Mouse (Mus musculus) lung, postnatal 14 days (tissue): ENCODE results near the gene Ppp4r3b.

Experiments used
- DNase-seq: peaks from one replicate; pipeline ENCODE4 v3.0.0; 2021

The Ppp4r3b gene

DNA sequence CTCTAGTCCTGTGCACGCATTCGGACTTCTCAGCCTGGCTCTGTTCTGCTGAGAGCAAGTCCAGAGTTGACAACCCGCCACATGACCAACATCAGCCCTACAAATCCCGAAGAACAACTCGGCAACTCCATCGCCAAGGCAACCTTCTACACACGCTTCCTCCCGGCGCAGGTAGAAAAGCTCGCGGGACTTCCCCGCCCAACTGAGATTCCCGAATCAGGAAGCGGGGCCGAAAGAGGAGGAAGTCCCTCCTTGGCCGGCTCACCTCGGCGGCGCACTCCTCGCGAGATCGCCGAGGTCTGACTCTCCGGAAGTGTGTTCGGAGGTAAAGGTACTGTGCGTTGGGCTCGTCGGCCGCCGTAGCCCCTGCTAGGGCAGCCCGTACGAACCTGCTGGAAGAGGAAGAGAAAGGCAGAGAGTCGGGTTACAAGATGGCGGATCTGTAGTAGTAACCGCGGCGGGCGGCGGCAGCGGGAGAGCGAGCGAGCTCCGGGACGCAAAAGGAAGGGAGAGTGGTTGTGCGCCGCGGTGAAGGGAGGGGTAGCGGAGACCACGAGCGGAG lies at the start of gene Ppp4r3b:
Gene Ppp4r3b, plus strand, starts transcription at position 328 of the 562 bp plus-strand sequence.
- DNase-seq, result peak; percentile 96

DNA sequence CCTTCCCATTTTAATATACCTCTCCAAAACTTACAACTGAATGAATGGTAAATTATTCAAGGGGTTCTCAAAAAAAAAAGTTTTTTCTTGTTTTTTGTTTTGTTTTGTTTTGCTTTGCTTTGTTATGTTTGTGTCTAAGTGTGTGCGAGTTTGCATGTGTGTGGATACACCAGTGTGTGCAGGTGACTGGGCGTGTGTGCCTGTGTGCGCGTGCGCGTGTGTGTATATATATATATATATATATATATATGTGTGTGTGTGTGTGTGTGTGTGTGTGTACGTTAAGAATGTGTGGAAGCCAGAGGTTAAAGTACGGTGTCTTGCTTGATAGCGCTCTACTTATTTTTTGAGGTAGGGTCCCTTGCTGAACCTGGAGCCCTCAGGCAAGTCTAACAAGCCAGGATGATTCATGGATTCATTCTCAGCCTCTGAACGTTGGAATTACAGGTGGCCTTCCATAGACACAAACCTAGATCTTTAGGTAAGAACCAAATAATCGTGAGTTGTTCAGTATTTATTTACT lies 42.8 kb upstream of the Ppp4r3b start:
- no peak for DNase-seq

DNA sequence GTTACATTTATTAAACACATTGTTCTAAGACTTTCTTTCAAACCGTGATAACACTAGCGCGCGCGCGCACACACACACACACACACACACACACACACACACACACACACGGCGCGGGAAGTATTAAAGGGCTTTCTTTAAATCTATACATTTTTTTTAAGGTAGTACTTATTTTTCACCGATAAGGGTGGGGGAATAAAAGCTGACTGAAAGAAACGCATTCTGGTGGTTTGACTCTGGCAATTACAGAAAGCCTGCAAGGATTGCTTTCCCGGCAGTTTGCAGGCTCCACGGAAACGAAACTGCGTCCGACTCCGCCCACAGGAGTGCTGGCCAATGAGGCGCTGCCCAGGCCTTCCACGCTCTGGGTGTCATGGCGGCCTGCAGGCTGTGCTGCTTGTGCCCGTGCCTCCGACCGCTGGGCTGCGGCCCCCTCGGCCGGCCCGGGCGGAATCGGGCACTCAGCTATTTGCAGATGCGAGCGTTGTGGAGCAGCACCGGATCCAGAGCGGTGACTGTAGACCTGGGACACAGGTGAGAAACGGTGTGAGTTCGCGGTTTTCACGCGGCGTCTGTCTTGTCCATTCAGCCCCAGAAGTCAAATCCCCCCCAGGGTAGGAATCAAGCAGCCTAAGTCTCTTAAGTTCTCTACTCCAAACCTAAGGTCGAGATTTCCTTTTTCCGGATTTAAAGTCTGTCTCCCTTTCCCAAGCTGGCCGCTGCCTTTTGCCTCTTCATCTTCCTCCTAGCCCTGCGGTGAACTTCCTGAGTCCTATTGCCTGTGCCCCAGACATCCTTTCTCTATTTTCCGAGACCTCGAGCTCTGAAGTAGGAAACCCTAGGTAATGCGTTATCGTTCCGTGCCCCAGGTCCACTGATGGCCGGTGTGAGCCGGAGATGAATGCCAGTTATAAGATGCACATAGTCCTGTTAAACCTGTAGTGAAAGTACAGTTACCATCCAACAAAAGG lies 42.0 kb upstream of the Ppp4r3b start, which contains the start of gene Pnpt1:
Gene Pnpt1, plus strand, starts transcription at position 360 of the 971 bp plus-strand sequence.
- peak; percentile 92 for DNase-seq

DNA sequence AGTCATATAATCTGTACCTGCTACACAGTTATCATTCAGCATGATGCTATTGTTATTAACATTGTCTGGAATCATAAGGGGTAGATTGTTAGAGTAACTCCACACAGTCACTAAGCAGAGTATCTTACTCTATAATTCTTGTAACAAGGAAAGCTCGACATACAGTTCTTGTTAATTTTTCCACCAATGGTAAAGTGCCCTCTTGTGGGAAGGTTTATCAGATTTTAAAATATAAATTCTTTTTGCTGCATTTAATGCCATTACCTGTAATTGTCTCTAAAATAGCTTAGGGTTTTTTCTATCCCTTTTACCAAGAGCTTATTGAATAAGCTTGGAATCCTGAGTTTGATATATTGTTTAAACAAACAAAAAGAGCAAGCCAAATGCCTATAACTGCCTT lies 32.0 kb upstream of the Ppp4r3b start:
- DNase-seq, result no peak

DNA sequence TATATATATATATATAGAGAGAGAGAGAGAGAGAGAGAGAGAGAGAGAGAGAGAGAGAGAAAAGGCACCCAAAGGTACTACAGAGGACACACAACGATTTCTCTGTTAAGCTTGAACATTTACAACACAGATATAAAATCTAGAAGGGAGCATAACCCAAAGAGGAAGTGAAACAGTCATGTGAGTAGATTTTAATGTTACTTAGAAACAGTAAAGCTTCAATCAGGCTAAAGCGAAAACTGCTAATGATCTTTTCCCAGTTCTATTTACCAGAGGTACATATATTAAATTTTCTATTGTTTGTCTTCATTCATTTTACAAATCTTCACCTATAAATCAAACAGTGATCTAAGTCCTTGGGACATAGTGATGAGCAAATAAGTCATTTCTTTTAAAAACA lies 23.8 kb upstream of the Ppp4r3b start:
- DNase-seq, result no peak

DNA sequence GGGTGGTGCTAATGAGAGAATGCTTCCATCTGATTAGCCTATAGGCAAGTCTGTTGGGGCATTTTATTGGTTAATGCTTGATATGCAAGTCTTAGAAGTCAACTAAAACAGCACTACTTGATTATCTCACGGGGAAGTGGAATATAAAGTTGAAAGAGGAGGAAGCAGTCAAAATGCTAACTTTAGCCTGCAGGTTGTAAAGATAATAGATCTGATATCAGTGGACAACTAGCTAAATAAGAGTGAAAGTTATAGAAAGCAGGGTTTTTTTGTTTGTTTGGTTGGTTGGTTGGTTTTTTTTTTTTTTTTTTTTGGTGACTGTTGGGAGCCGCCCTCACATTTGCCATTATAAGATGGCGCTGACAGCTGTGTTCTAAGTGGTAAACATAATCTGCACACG lies 9.1 kb upstream of the Ppp4r3b start:
- no peak for DNase-seq

DNA sequence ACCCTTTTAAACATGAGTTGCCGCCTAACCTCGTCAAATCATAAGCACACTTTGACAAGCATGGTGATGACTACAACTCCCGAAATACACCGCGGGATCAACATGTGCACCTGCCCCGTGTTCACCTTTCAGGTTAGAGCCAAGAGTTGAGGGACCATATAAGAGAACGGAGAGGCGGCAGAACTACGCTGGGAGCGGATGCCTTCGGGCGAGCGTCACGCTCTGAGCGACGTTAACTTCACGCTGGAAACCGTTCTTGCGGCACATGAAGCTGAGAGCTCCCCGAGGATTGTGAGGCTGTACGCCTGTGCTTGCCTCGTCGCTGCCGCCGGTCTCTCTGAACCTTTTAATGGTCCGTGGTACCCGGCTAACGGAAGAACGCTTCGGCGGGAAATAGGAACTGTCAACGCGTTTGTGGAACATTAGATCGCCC lies 715 bp upstream of the Ppp4r3b start:
- peak; percentile 39 for DNase-seq

DNA sequence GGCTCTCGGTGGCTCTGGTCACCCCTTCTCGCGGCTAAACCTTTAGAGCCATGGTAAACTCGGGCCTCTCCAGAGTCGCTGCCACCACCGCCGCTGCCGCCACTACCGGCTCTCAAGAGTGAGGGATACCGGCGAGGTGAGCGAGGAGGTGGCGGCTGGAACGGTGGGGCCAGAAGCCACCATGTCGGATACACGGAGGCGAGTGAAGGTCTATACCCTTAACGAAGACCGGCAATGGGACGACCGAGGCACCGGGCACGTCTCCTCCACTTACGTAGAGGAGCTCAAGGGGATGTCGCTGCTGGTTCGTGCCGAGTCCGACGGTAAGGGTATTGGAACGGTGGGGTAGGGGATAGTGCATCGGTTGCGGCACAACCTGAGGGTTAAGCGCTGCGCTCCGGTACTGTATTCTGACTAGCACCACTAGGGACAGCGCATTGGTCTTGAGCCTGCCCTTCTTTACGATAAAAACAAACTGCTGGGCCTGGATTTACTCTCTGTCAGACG lies 488 bp downstream of the Ppp4r3b start:
- peak; percentile 51 for DNase-seq

DNA sequence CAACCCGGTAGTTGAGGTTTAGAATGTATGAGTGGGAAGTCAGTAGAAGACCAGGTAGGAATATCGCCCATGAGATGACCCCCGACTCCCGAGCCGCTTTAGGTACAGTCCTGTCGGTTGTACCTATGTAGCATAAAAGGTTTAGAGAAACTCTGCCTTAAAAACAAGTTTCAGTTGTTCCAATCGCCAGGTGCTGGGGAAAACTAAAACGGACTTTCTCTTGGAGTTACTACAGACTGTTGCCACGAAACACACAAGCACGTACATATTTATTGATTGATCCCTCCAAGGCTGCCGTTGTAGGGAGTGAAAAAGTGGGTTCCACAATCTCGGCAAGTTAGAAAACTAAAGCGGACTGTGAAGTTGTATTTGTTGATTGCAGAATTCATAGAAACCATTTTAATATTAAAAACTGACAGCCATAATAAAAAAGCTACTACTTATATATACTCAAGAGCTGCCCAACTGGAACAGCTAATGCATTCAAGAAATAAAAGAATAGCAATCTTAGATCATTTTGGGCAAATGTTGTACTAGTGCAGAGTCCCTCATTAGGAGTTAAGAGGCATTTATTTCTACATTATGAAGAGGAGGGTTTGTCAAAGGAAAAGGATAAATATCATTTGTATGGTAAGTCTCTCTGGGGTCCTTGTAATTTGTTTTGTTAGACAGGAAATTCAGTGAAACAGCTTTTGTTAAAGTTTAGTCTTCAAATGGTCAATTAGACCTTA lies 1.2 kb downstream of the Ppp4r3b start:
- no peak for DNase-seq

DNA sequence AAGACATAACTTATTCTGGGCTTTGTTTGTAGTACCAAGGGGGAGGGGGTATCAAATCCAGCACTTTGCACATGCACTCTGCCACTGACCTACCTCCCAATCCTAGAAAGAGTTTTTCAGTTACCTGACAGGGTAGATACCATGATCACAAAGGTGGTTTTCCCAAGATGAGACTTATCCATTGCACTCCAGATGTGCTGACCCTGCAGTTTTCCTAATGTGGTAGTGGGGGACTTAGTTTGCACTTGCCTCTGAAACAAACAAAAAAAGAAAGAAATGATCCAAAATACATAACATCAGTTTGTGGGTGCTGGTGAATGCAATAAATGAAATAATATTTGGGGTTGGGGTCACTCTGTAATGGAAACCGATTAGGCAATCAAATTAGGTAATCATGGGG lies 6.6 kb downstream of the Ppp4r3b start:
- DNase-seq, result no peak

DNA sequence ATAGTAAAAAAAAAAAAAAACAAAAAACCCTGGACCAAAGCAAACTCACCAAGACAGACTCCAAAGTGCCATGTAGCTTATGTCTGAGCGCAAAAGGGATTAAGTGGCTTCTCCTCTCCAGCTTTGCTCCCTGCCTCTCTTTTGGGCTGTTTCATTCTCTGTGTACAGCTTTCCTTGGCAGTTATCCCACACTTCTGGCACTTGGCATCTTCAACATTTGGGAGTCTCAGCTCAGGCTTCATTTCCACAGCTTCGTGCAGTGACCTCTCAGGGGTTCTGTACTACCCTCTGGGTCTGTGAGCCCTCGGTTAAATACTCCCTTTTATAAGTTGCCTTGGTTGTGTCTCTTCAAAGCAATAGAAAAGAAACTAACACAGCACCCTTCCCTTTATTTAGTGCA lies 8.0 kb downstream of the Ppp4r3b start:
- peak; percentile 7 for DNase-seq

DNA sequence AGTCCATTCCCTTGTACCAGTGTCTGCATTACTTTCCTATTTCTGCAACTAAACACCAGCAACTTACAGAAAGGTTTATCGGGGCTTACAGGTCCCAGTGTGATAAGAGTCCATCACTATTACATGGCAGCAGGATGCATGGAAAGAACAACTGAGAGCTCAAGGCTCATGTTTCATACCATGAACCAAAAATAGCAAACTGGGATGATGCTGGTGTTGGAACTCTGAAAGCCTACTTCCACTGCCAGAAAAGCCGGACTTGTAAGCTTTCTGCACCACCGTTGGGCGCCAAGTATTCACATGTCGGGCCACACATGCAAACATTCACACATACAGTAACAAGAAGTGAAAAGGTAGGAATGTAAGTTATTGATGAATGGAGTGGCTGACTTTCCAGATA lies 9.1 kb downstream of the Ppp4r3b start:
- no peak for DNase-seq

DNA sequence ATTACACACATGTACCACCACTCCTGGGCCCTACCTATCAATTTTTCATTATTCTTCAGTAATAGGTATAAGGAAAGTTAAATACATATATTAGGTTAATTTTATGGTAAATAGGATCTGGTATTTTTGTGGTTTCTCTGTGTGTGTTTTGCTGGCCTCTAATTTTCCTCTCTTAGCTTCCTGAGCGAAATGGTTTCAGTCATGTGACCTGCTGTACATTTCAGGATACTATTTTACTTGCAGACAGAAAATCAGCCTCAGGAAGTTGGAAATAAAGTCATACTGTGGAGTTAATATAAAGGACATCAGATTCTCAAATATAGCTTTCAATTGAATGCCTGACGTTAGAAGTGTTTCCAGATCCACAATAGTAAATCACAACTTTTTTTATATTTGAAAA lies 16.3 kb downstream of the Ppp4r3b start:
- DNase-seq, result no peak

DNA sequence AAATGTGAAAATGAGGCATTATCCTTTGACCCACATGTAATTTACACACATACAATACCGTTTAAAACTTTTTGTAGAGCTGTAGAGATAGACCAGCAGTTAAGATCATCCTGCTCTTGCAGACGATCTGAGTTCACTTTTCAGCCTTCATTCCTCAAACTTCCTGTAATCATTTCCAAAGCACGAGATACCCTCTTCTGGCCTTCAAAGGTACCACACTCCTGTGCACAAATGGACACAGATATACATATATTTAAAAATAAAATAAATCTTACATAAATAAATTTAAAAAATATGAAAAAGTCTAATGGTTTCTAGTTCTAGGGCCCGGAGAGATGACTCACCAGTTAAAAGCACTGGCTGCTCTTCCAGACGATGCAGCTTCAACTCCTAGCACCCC lies 31.0 kb downstream of the Ppp4r3b start:
- DNase-seq, result no peak

DNA sequence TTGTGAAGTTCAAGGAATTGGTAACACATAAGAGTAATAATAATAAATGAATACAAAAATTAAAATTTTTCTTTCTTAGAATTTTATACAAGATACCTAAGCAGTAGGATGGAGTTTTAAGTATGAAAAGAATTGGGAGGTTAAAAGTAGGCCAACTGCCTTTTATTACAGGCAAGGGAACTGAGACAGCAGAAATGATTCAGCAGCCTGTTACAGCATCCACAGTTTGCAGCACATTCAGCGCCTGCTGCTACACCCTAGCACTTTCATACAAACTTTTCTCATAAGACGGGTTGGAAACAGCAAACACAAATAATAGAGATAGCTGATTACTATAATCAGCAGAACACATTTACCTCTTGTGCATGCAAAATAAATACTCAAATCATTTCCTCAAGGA lies 37.1 kb downstream of the Ppp4r3b start:
- no peak for DNase-seq

DNA sequence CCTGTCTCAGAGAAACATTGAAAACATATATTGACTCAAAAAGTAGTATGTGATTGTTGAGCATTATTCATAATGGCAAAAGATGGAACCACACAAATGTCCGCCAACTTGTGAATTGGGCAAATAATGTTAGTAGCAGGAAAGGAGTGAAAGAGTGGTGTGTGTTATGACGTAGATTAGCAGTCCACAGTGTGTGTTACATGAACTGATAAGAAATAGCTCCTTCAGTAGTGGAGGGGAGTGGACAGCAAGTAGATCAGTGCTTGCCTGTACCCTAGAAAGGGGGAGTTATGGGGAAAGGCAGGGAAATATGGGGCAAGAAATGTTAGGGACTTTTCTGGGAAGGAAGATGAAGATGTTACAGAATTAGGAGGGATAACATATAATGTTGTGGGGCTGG lies 43.5 kb downstream of the Ppp4r3b start:
- DNase-seq, result no peak

DNA sequence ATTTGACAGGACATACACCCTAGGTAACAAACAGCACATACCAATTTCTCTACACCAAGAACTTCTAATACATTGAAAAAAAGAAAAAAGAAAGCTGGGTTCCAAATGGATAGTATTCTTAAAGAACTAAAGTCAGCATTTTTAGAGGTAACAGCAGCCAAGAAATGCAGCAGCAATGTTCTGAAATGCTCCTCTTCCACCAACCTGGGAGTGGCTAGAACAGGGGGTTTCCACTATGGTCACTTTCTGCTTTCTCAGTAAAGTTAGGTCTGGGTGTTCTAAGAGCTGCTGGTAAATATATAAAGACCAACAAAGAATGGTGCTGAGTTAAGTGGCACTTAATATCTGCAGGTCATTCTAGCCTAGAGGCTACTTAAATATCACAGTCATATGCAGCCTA lies 46.4 kb downstream of the Ppp4r3b start:
- DNase-seq, result no peak

DNA sequence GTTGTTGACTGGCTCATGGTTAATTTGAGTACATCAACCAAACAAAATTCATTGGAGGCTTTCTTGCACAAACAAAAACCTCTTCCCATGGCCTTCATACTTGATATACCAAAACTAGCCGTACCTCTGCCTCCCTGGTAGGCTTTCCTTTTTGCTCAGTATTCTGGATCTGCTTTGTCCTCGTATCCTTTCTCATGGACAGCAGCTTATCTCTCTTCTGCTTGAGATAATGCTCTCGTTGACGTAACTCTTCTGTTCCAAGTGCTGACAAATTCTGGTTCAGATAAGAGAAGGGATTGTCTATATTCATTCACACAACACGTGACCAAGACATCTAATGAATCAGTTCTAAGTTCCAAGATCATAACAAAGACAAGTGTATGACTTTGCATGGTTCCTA lies 49.6 kb downstream of the Ppp4r3b start:
- DNase-seq, result no peak

DNA sequence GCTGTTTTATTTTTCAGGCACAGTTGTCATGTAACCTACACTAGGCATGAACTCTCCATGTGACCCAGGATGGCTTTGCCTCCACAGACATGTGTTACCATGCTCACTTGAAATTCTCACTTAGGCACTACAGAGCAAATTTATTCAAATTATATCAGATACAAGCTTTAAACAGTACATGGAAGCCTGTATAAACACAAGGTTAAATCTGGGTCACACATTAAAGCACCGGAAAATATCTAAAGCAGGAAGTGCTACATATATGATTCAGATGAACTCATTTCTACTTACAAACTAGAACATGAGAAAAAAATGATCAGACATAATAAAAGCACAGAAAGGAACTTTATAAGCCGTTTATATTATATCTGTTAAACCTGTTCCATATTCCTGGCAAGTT lies 52.1 kb downstream of the Ppp4r3b start:
- no peak for DNase-seq

DNA sequence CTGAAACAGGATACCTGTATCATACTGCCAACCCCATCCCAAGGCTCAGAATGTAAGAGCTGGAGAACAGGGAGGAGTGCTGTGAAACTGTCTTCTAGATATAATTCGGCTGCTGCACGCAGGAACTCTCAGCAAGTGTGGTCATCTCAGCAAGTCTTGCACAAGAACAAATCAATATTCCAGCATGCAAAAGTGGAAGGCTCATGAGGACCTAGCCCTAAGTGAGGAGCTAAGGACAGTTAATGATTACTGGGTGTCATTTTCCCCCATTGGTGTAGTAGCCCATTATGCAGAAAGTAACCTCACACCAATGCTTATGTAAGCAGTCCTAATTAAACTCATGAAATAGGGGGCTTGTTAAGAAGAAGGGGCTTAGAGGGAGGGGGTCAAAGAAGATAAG lies 56.3 kb downstream of the Ppp4r3b start:
- no peak for DNase-seq

DNA sequence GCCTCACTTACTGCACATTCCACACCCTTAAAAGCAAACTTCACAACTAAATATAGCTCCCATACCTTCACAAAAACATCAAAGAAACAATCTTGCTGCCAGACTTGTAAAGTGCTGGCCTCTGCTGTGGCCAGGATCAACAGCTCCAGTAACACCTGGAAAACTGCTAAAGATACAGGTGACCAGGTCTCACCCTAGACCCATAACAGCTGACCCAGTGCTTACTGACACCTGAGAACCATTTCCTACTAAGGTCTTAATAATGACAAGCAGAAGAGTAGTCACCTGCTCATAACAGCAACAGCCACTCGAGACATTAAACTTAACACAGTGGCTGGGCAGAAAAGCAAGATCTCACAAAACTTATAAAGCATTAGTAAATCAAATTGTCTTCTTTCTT lies 60.9 kb downstream of the Ppp4r3b start:
- DNase-seq, result no peak

DNA sequence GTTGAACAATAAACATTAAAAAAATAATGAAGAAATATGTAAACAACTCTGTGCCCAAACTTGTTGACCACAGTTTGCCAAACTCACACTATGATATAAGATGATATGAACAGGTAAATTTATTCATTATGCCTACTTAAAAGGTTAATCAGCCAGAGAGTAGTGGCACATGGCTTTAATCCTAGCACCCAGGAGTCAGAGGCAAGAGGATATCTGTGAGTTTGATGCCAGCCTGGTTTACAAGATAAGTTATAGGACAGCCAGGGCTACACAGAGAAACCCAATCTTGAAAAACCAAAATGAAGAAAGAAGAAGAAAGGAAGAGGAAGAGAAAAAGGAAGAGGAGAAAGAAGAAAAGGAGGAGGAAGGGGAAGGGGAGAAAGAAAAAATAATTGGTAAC lies 64.7 kb downstream of the Ppp4r3b start:
- DNase-seq, result no peak

DNA sequence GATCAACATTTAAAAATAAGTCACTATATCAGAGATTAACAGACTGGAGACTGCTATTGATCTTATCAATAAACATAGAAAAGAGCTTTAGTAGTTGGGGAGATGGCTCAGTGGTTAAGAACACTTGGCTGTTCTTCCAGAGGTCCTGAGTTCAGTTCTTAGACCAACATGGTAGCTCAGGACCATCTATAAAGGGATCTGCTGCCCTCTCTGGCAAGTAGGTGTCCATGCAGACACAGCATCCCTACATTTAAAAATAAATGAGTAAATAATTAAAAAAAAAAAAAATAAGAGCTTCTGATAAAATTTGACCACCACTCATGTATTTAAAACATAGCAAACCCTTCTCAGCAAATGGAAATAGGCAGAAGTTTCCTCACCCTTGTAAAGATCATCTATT lies 65.4 kb downstream of the Ppp4r3b start:
- DNase-seq, result no peak
